Mouse (Mus musculus): ENCODE data around the gene Ccdc14.
A peak's percentile ranks its signal among the peaks of the same experiment; 100 is the strongest.
"Not testable (repeated sequence)": the region's sequence is repeated elsewhere in the genome, so short reads cannot be mapped to it uniquely, and the experiment has no call there.

Gene Ccdc14

GRCm38 (mm10) chr16:34725156-34725555, 34.7 kb downstream of the Ccdc14 start:
- no peak for DNase-seq

- not testable (repeated sequence) for DNase-seq
Measured at GRCm38 (mm10) chr16:34728610-34729009, 38.2 kb downstream of the Ccdc14 start.

GRCm38 (mm10) chr16:34729371-34729770, 39.0 kb downstream of the Ccdc14 start:
- no peak for DNase-seq

DNA sequence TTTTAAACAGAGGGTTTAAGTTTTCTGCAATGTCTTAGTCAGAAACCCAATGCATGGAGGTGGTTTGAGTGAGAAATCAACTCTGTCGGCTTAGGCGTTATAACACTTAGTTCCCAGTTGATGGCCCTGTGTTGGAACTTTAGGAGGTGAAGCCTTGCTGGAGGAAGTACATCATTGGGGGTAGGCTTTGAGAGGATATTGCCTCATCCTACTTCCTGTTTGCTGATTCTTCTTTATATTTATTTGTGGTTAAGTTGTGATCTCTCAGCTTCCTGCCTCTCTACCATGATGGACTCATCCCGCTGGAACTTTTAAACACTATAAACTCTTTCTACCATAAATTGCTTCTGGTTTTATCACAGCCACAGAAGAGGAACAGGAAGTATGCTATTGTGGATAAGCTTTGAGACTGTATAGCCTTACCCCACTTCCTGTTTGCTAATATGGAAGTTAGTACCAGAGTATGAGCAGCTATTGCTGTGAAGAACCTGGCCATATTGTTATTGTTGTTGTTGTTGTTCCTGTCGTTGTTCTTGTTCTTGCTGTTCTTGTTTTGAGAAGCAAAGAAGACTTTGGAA, 48.3 kb downstream of the Ccdc14 start:
- DNase-seq: no peak

GRCm38 (mm10) chr16:34742930-34743329, 52.5 kb downstream of the Ccdc14 start:
- DNase-seq: no peak

DNA sequence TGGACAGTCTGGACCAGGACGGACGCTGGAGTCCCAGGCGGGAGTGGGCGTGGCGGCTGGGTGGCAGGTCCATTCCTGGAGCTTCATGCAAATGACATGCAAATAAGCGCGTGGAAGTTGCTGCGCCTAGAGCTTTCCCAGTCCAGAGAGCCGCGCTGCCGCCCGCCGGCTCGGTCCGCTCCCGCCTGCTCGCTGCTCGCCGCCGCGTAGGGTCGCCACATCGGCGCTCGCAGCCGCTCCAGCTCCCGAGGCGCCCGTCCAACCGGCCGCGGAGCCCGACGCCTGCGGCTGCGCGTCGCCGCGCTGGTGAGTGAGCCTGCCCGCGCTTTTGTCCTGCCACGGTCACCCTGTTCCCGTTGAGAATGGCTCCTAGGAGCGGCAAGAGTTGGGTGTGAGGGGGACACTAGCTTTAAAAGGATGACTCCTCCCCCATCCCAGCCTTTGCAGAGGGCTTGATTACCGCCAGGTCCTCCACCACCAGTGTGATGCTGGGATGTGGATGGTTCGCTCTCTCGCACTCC, 54.7 kb downstream of the Ccdc14 start, which contains the start of gene Mylk:
Gene Mylk (plus strand): TSS at position 146 of the 521 bp plus-strand sequence.
- DNase-seq: peak; percentile 94

- peak; percentile 62 for DNase-seq
Measured at GRCm38 (mm10) chr16:34748081-34748720, 57.8 kb downstream of the Ccdc14 start.

DNA sequence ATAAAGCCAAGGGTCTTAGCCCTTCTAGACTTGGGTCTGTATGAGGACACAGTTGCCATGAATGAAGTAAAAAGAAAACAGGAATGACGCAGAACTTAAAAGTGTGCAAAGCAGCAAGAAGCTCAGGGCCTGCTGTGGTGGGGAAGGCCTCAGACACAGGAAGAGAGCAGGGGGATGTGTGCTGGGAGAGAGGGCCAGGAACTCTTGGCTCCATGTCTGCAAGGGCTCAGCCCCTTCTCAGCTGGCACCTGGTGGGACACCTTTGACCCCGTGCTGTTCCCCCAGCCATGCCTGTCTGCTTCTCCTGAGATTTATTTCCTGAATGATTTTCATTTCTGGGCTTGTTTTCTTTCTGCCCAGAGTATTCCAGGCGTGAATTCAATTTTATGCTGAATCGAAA, 59.1 kb downstream of the Ccdc14 start:
- DNase-seq: no peak

DNA sequence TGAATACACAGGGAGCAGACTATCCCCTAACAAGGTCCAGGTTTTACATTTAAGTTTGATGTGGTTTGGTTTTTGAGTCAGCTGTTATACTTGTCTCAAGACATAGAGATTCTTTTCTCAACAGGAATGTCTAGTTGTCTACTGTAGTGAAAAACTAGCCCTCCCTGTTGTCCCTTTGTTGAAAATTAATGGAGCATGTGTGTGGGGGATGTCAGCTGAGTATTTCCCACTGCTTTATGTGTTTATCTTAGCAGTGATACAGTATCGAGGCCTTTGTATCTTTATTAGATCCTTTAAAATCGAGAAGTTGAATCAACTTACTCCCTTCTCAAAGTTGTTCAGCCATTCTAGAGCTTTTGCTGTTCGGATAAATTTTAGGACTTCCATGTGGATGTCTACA, 61.6 kb downstream of the Ccdc14 start:
- DNase-seq: peak; percentile 79

DNA sequence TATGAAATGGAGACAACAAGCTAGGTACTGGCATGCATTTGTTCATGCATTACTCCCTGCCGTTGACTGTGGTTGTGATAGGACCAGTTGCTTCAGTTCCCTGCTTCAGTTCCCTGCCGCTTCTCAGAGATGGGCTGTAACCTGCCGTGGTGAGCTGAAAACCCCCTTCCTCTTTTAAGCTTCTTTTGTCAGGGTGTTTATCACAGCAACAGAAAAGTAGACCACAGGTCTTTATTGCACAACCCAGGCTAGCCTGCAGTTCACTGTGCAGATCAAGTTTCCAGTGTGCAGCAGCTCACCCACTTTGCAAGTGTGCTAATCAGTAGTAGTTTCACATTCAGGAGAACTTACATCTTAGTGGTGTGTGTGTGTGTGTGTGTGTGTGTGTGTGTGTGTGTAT, 62.6 kb downstream of the Ccdc14 start:
- DNase-seq: no peak

DNA sequence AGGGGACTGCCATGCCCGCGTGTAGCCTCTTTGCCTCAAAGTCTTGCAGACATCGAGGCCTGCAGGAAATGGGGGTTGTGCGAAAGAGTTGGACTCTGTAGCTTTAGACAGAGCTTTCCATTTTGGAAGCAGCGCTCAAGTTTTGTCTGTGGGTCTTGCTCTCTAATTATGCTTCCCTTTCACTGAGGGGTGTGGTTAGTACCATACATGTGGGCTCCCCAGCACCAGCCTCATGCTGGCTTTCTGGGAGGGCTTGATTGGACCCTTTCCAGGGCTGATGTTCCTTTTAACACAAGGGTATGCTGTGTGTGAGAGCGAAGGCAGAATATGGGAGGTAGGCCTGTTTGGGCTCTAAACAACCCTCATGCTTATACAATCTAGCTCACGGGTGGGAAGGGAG, 66.6 kb downstream of the Ccdc14 start:
- DNase-seq: no peak

DNA sequence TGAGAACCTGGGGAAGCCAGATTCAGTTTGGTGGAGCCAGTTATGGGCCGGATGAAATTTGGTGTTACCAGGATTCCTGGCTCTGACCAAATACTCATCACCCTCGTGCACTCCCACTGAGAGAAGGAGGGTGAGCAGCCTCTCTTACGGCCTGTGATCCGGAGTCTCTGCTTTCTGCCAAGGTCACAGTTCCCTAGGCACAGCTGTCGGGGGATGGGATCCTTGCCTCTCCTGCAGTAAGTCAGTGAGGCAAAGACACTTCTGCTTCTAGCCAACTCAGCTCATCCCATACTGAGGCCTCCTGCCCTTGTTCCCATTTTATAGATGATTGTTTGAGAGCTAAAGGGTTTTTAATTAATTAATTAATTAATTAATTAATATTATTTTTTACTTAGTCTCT, 67.8 kb downstream of the Ccdc14 start:
- DNase-seq: no peak

GRCm38 (mm10) chr16:34763959-34764591, 73.7 kb downstream of the Ccdc14 start:
- no peak for DNase-seq

- DNase-seq: no peak
Measured at GRCm38 (mm10) chr16:34765666-34766065, 75.2 kb downstream of the Ccdc14 start.

DNA sequence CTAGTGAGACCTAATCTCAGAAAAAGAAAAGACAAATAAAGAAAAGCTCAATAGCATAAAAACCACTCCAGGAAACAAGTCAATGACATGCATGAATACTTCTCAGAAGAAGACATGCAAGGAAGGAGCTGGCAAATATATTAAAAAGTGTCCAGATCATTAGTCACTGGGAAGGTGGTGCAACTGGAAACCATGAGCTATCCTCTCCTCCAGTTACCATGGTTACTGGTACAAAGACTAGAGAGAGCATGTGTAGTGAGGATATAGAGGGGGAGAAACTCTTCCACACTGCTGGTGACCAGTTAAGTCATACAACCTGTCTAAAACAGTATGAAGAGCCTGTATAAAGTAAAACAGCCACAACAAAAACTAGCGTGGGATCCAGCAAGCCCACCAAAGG, 75.8 kb downstream of the Ccdc14 start:
- DNase-seq: no peak

- no peak for DNase-seq
Measured at GRCm38 (mm10) chr16:34767443-34767842, 77.0 kb downstream of the Ccdc14 start.

DNA sequence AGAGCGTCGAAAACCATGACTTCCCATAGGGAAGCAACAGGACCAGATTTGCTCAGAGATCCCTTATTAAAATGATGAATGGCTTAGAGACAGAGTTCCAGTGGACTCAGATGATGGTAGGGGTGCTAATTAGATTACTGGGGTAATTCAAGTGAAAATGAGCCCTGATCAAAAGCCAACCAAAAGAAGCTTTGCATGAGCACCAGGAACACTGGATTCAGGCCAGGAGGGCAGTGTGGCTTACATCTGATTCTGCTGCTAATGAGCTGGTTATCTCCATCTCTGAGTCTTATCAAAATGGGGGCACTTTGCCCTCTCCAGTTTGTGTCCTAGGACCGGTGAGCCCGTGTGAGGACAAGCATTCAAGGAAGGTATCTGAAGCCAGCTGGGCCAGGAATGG, 78.0 kb downstream of the Ccdc14 start:
- DNase-seq: peak; percentile 87

GRCm38 (mm10) chr16:34770127-34770526, 79.7 kb downstream of the Ccdc14 start:
- no peak for DNase-seq

DNA sequence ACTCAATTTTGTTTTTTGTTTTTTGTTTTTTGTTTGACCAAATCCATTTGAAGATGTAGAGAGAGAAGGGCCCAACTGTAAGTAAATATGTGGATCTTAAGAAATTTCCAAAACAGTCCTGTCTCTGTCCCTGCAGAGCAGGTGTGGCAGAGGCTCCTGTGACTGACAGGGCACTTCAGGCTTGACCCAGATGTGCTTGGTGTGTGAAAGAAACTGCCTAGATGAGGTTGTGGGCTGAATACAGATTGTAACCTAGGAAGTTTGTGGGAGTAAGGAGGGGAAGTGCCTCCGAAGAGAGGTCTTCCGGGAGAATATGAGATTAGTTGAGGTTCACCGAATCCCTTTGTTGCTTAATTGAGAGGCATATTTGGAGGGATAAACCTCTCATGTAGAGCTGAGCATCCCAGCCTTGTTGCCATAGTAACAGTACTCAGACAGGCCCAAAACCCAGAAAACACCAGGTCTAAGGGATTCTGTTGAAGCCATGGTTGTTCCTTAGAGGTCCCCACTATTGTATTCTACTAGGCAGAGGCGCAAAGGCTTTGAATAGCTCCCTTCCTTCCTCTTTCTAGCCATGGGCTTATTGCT, 82.1 kb downstream of the Ccdc14 start:
- DNase-seq: peak; percentile 94
